Mouse (Mus musculus) brain, embryonic 14.5 days (tissue): Measurements from ENCODE around the gene Drosha.

Source experiments
- CTCF ChIP-seq: fragments of 200-500 bp; IDR thresholded peaks from 2 replicates; pipeline ENCODE4 v1.5.1; 2012; ENCODE audit warnings: inconsistent platforms, mild to moderate bottlenecking, moderate library complexity, borderline replicate concordance; ENCODE audit not compliant: insufficient read depth, insufficient read length; ENCODE audit errors: extremely low read depth
- POLR2A ChIP-seq: fragments of 200-500 bp; IDR thresholded peaks from 2 replicates; pipeline ENCODE4 v1.6.1; 2012; ENCODE audit warnings: mild to moderate bottlenecking, inconsistent platforms, borderline replicate concordance; ENCODE audit not compliant: poor library complexity, insufficient read depth, insufficient read length, severe bottlenecking; ENCODE audit errors: extremely low read depth

- TF ChIP-seq CTCF (no peak), POLR2A (no peak)
Measured at GRCm38 (mm10) chr15:12834231-12834630, 9.6 kb downstream of the Drosha start.
